Mouse (Mus musculus) layer of hippocampus, adult 2 months (tissue): ENCODE results near the gene Mrm3. TPM values are rescaled to one million over a fixed set of nuclear protein-coding genes. Genes with fewer than 3 reads are reported as not detected.

Source experiments
- DNase-seq, 2 experiments: peaks; one replicate each; pipeline ENCODE4 v3.0.0; 2022; ENCODE audit warnings: low spot score in 2 of 2
- H3K27ac ChIP-seq: fragments of 200-600 bp; 2 replicates; pipeline ENCODE4 v1.8.1; 2022
- H3K4me3 ChIP-seq: fragments of 200-600 bp; 2 replicates; pipeline ENCODE4 v1.8.1; 2022; ENCODE audit warnings: mild to moderate bottlenecking
- CTCF ChIP-seq: fragments of 200-600 bp; conservative IDR thresholded peaks from 2 replicates; pipeline ENCODE4 v1.8.1; 2022; ENCODE audit warnings: antibody characterized with exemption, mild to moderate bottlenecking, moderate library complexity
- total RNA-seq, 2 experiments: library from RNA; stranded (reverse); gene quantifications; 2 replicates each; pipeline ENCODE4 v1.2.3; 2021

Mrm3 gene
- total RNA-seq, 2 experiments from 2014 or later: 15.7 to 18.3 TPM

- no peak for TF ChIP-seq CTCF
- peak overlapping the region; percentile 46; the same call in 1 of the 2 replicates for H3K27ac ChIP-seq
- peak; percentile 38 to 77 for DNase-seq
Observed at GRCm38 (mm10) chr11:76255431-76256001, 12.0 kb downstream of the Mrm3 start.

DNA sequence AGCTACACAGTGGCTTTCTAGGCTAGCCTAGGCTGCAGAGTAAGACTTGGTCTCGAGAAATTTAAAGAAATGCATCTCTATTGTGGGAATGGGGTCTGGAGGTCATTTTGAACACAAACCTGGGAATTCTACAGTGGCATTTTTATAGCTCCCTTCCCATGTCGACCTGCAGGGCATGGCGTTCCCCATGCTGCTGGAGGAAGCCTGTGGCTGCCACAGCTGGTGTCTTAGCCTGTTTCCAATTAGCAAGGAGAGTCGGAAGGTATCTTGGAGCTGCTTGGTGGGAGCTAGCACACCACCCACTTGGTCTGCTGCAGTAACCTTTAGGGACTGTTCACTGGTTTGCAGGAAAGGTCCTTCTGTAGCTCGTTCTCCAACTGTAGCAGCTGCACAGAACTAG, 12.6 kb downstream of the Mrm3 start:
- Histone ChIP-seq H3K4me3 (no peak overlapping the region), H3K27ac (peak overlapping the region; percentile 46; the same call in 1 of the 2 replicates)
- no peak for DNase-seq
- TF ChIP-seq CTCF: no peak

More at GRCm38 (mm10) chr11:76255431-76256001, 12.0 kb downstream of the Mrm3 start:
- H3K4me3 ChIP-seq: no peak overlapping the region

DNA sequence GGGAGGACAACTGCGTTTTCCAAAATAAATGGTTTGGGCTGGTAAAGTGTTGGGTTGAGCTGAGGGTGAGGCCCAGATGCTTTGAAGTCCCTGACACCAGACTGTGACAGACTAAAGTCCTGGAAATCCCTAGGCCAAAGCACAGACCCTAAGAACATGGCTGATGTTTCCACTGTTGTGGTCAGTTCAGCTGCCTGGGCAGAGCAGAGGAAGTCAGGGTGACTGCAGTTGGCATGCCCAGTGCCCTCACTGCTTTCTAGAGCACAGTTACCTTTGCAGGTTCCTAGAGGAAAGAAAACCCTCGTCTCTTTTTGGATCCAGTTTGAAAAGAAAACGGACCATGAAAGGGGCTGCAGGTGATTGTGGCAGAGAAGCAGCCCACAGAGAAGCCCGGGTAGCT, 13.9 kb downstream of the Mrm3 start:
- no peak overlapping the region for H3K4me3 ChIP-seq
- no peak overlapping the region for H3K27ac ChIP-seq
- no peak for DNase-seq
- no peak for TF ChIP-seq CTCF

DNA sequence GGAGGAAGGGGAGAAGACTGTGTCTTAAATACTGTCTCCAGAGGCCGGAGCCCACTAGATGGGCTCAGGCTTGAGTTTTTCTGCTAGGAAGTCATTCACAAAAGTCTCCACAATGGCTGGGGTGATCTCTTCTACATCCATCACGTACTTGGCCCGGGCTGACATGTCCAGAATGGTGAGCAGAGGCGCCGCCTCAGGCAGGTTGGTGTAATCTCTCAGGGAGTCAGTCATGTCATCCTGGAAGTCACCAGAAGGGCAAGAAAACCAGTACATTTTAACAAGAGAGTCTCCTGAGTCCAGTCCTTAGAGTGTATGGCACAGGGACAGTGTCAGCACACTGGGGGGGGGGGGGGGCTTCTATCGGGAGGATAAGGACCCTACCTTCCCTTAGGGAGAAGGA, 15.0 kb downstream of the Mrm3 start:
- TF ChIP-seq CTCF: no peak
- no peak for DNase-seq
- Histone ChIP-seq H3K4me3 (no peak overlapping the region), H3K27ac (peak overlapping the region; percentile 33)

DNA sequence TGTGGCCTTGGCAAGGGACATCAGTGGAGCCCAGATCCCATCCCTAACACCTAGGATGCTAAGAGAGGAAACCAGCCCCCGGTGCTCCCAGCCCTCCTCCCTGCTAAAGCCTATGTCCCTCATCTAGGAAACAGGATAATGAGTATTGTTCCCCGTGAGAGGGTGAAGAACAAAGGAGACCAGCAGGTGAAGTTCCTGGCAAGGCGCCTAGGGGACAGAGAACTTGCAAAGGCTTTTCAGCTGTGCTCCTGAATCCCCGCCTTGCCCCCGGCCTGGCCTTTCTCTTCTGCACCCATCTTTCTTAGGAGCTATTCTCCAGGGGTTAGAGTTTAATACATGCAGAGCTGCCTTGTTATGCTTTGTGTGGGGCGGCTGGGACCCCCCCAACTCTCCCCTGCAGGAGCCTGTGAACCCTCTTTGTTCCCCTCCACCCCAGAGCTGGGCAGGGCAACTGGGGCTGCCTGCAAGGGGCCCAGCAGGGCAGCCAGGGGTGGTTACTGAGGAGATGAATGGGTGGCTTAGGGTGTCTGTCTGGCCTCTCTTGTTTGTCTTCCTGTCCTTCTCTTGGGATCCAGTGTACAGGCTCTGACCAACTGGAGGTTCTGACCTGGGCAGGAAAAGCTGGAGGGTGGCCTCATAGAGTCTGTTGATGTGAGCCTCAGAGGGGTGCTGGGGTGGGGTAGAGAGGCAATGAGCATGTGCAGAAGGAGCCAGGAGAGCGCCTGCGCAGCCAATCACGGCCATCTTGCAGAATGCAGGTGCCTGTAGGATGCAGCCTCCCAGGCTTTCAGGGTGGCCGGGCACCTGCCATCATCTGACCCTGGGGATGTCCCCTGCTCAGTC, 16.9 kb downstream of the Mrm3 start:
- TF ChIP-seq CTCF: no peak

DNA sequence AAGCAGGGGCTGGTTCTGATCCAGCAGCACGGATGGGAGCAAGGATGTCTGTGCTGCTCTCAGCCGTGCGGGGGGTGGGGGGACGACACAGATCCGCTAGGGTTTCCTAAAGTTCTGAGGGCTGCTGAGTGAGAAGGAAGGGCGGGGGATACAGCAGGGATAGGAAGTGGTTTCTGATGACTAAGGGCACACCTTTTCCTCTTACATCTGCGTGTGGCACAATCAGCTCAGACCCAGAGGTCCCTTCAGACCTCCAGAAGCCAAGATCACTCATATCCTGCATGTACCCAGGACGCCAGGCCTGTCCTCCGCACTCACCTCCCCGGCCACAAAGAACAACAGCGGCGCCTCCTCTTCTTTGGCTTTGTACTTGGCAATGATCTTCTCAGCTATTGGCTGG, 17.7 kb downstream of the Mrm3 start:
- Histone ChIP-seq H3K4me3 (no peak overlapping the region), H3K27ac (peak overlapping the region; percentile 32; the same call in 1 of the 2 replicates)
- TF ChIP-seq CTCF: no peak
- no peak for DNase-seq

More for the DNA sequence above, 16.9 kb downstream of the Mrm3 start:
- no peak overlapping the region for H3K4me3 ChIP-seq
- DNase-seq: peak in 1 of 2 experiments; percentile 17
- peak overlapping the region; percentile 32; the same call in 1 of the 2 replicates for H3K27ac ChIP-seq

DNA sequence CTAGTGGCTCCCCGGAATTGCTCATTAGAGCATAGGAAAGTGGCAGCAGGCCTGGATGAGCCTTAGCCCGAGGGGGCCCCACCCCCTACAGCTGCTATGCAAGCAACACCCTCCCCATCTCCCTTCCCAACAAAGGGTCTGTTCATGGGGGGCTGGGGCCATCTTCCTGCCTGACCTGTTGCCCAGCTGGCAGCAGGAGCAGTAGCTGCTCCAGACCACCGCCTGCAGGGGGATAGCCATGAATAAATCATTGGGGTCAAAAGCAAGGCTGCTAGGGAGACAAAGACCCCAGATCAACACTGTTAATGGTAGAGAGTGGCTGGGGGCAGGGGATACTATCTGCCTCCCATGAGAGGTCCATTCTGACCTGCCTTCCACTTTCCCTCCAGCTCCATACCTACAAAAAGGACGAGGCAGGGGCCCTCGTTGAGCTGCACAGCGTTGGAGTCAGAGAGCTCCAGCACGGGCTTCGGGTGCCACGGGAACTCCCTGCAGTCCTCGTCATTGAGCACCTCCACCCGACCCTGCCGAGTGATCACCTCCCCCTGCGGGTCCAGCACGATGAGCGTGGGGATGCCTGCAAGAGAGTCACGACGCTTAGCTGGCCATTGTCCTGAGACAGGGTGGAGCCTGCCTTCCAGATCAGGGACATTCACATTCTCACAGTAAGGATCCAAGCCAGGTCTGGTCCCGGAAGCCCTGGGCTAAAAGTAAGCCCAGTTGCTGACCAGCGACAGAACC, 19.3 kb downstream of the Mrm3 start:
- no peak overlapping the region for H3K27ac ChIP-seq
- DNase-seq: no peak
- no peak for TF ChIP-seq CTCF
- no peak overlapping the region for H3K4me3 ChIP-seq

GRCm38 (mm10) chr11:76267550-76267949, 24.0 kb downstream of the Mrm3 start:
- Histone ChIP-seq H3K4me3 (no peak overlapping the region), H3K27ac (peak overlapping the region; percentile 75)
- no peak for TF ChIP-seq CTCF
- DNase-seq: no peak

GRCm38 (mm10) chr11:76268001-76268459, 24.5 kb downstream of the Mrm3 start:
- TF ChIP-seq CTCF: no peak
- H3K4me3 ChIP-seq: no peak overlapping the region
- peak overlapping the region; percentile 75 for H3K27ac ChIP-seq
- DNase-seq: peak; percentile 38 to 50

DNA sequence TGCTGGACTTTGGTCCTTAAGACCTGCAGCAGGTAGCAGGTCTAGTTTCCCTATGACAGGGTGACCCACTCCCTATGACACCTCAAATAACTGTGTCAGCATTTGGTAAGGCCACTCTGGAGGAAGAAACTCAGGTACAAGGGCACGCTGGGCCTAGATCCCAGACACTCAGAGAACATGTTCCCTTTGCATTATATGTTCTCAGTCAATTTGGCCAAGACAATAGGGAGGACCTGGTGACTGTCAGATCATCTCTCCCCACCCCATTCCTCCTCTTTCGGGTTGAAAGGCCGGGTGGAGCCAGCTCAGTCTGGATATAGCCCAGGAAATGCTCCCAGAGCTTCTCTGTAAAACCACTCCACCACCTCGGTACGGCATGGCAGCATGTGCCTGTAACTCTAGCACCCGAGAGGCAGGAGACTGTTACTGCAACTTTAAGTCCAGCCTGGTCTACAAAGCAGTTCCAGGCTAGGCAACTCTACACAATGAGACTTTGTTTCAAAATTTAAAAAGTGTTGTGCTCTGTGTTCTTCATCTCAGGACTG, 25.1 kb downstream of the Mrm3 start:
- peak; percentile 36 for TF ChIP-seq CTCF
- peak overlapping the region; percentile 62; the same call in 1 of the 2 replicates for H3K27ac ChIP-seq
- H3K4me3 ChIP-seq: no peak overlapping the region
- DNase-seq: no peak

GRCm38 (mm10) chr11:76272440-76272839, 28.9 kb downstream of the Mrm3 start:
- DNase-seq: no peak
- Histone ChIP-seq H3K4me3 (no peak overlapping the region), H3K27ac (no peak overlapping the region)
- peak; percentile 68 for TF ChIP-seq CTCF

DNA sequence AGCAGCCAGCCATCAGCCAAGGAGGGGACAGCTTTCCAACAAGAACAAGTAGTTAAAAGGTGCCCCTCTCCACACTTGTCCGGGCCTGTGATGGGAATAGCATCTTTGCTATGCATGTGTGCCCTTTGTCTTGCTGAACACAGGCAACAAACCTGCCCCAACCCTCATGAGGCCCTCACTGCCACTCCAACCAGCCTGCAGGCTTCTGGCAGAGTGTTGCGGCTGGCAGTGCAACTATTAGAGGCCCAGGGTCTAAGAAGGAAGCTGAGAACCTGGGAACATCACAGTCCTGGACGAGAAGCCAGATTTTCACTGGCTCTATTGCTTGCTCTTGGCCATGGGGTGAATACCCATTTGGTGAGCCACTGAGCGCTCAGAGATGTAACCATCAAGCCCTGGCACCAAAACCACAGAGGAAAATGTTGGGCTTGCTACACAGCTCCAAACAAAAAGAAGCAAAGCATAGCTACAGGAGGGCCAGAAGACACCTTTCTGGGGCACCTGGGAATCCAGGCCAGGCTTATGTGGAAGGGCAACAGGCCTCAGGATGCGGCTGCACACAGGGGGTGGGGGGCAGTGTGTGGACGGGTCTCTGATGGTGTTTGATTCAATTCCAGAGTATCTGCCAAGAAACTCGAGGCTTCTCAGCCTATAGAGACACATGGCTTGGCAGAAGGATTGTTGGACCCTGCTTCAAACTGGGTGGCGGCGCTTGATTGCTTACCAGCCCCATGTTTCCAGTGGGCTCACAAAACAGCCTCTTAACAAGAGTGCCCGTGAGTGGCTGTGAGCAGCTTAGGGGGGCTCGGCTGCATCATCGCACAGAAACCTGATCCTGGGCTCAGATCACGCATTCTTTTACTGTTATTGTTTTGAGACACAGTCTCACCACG, 35.7 kb downstream of the Mrm3 start:
- DNase-seq: no peak
- no peak overlapping the region for H3K4me3 ChIP-seq
- no peak for TF ChIP-seq CTCF
- peak overlapping the region; percentile 48; the same call in 1 of the 2 replicates for H3K27ac ChIP-seq
